ENCODE assay signal across 29 mouse cellular contexts in genomic region chr12:106890319-106890718, GRCm38 (mm10).
DNase-seq lines count a peak whose midpoint lies in the region; ATAC-seq lines count a peak whose summit lies in the region.
"Had no signal": no experiment of that assay in that cellular context is flagged by ENCODE, and none has a peak within 500 bp of the region (broad histone marks: within the 10 kb centered on the region; RNA-seq: fewer than 3 reads in every experiment).

No protein-coding gene starts in this region.

- no peaks in the 10 kb centered on the region for H3K4me1 ChIP-seq in forebrain, embryonic 16.5 days (replicated peaks; ENCODE audit: control insufficient read depth, insufficient read depth, low read length)
- H3K4me1 ChIP-seq in midbrain, embryonic 15.5 days = no peaks in the 10 kb centered on the region
- H3K4me1 ChIP-seq: heart, embryonic 10.5 days; heart, embryonic 15.5 days; kidney, embryonic 15.5 days; liver, embryonic 12.5 days had no signal

- H3K9me3 ChIP-seq in forebrain, embryonic 16.5 days (ENCODE audit: control insufficient read depth, low read length) = no peaks in the 10 kb centered on the region
- no peaks in the 10 kb centered on the region for H3K9me3 ChIP-seq in midbrain, embryonic 15.5 days
- H3K9me3 ChIP-seq: forebrain, embryonic 13.5 days; heart, embryonic 10.5 days; heart, embryonic 15.5 days; kidney, embryonic 15.5 days; midbrain, embryonic 12.5 days; neural tube, embryonic 13.5 days had no signal

- intact Hi-C loops in left cerebral cortex, postnatal 10 days (cut with DNase I) = no loop called here

- DNase-seq in left cerebral cortex, adult 18-20 months (ENCODE audit: low spot score in 2 of 2) = peak; percentile 53 to 54
- no peak for DNase-seq in left cerebral cortex, postnatal 10 days (ENCODE audit: extremely low spot score in 1 of 2, low spot score in 2 of 2)
- peak; percentile 31 for DNase-seq in right cerebral cortex, postnatal 25 days
- no peak for DNase-seq in right cerebral cortex, postnatal 4 days
- DNase-seq in fibroblast of lung, adult 2 months (ENCODE audit: low read depth) = peak; percentile 6
- DNase-seq: adrenal gland, adult 8-10 months; B cell, adult 2 months; cerebellum, adult 8-10 months; cerebellum, postnatal 25 days; gastrocnemius, postnatal 25 days; heart, adult 11 months; kidney, adult 18-20 months; kidney, postnatal 25 days; liver, postnatal 0 days; lung, postnatal 36 days; thymus, adult 18-20 months; thymus, postnatal 25 days had no signal

- H3K27me3 ChIP-seq in forebrain, embryonic 16.5 days (replicated peaks; ENCODE audit: control insufficient read depth, insufficient read depth, low read length) = no peaks in the 10 kb centered on the region
- no peaks in the 10 kb centered on the region for H3K27me3 ChIP-seq in midbrain, embryonic 15.5 days (replicated peaks)
- H3K27me3 ChIP-seq: CH12.LX; forebrain, embryonic 13.5 days; heart, embryonic 15.5 days; kidney, embryonic 15.5 days; liver, embryonic 12.5 days; midbrain, embryonic 12.5 days; neural tube, embryonic 13.5 days had no signal

- 83% methylated on average over 6 of the region's 6 CpGs for WGBS in forebrain, embryonic 16.5 days
- WGBS in midbrain, embryonic 15.5 days = 91% methylated on average over 6 of the region's 6 CpGs

- H3K9ac ChIP-seq in forebrain, embryonic 16.5 days (replicated peaks; ENCODE audit: low read depth, low read length) = no peak overlapping the region
- no peak overlapping the region for H3K9ac ChIP-seq in midbrain, embryonic 15.5 days
- H3K9ac ChIP-seq: forebrain, embryonic 13.5 days; heart, embryonic 15.5 days; kidney, embryonic 15.5 days; liver, embryonic 12.5 days; liver, postnatal 0 days; midbrain, embryonic 12.5 days; neural tube, embryonic 13.5 days had no signal

- no peaks in the 10 kb centered on the region for H3K36me3 ChIP-seq in forebrain, embryonic 16.5 days (ENCODE audit: control insufficient read depth, insufficient read depth)
- H3K36me3 ChIP-seq in midbrain, embryonic 15.5 days (replicated peaks) = no peaks in the 10 kb centered on the region
- H3K36me3 ChIP-seq: heart, embryonic 10.5 days; heart, embryonic 15.5 days; kidney, embryonic 15.5 days; liver, embryonic 12.5 days; midbrain, embryonic 12.5 days; neural tube, embryonic 13.5 days had no signal

- no peak overlapping the region for H3K4me2 ChIP-seq in forebrain, embryonic 16.5 days (ENCODE audit: low read length)
- no peak overlapping the region for H3K4me2 ChIP-seq in midbrain, embryonic 15.5 days
- H3K4me2 ChIP-seq: forebrain, embryonic 13.5 days; heart, embryonic 15.5 days; kidney, embryonic 15.5 days; liver, embryonic 12.5 days; midbrain, embryonic 12.5 days; neural tube, embryonic 13.5 days had no signal

- no peak for ATAC-seq in forebrain, embryonic 16.5 days
- no peak for ATAC-seq in midbrain, embryonic 15.5 days (replicated peaks)
- ATAC-seq: activated CD4-positive, CD25-positive, alpha-beta regulatory T cell, adult 4 months; forebrain, embryonic 13.5 days; hindbrain, embryonic 16.5 days; liver, embryonic 12.5 days; liver, postnatal 0 days had no signal

- H3K27ac ChIP-seq in forebrain, embryonic 16.5 days (ENCODE audit: low read length) = no peak overlapping the region
- H3K27ac ChIP-seq in midbrain, embryonic 15.5 days = no peak overlapping the region
- H3K27ac ChIP-seq: forebrain, embryonic 13.5 days; heart, embryonic 10.5 days; heart, embryonic 15.5 days; kidney, embryonic 15.5 days; liver, embryonic 12.5 days; midbrain, embryonic 12.5 days; neural tube, embryonic 13.5 days had no signal

- H3K4me3 ChIP-seq in forebrain, embryonic 16.5 days (replicated peaks; ENCODE audit: low read length) = no peak overlapping the region
- no peak overlapping the region for H3K4me3 ChIP-seq in midbrain, embryonic 15.5 days
- H3K4me3 ChIP-seq: forebrain, embryonic 13.5 days; heart, embryonic 10.5 days; heart, embryonic 15.5 days; kidney, embryonic 15.5 days; liver, embryonic 12.5 days; midbrain, embryonic 12.5 days; neural tube, embryonic 13.5 days had no signal

Comparison
In these comparisons a context has a peak if more than half of its experiments do, and no peak if none do; other contexts are left out.
1. DNase-seq: peak in left cerebral cortex, adult 18-20 months (2 of 2), right cerebral cortex, postnatal 25 days (single experiment) and fibroblast of lung, adult 2 months (single experiment); none in left cerebral cortex, postnatal 10 days (0 of 2) and right cerebral cortex, postnatal 4 days (single experiment).